Mouse (Mus musculus) brain, adult 10 weeks (tissue): ENCODE measurements around the gene Tmem128. TPM values are rescaled to one million over a fixed set of nuclear protein-coding genes. Genes with fewer than 3 reads are reported as not detected.

Experiments
- polyA plus RNA-seq: library from polyadenylated mRNA; stranded (reverse); fragments of 350-450 nt; fragmentation: Illumina TruSeq; extraction: RNeasy Lipid Tissue Mini Kit (QIAGEN cat#74804); gene quantifications from one replicate; pipeline ENCODE4 v1.2.3, GENCODE M21; 2015; ENCODE audit warnings: low read depth, low replicate concordance

Tmem128 gene
- polyA plus RNA-seq, result 52.5 TPM

GRCm38 (mm10) chr5:38260107-38260682 lies at the start of gene Tmem128:
Gene Tmem128 (plus strand): TSS chr5:38260185.

DNA sequence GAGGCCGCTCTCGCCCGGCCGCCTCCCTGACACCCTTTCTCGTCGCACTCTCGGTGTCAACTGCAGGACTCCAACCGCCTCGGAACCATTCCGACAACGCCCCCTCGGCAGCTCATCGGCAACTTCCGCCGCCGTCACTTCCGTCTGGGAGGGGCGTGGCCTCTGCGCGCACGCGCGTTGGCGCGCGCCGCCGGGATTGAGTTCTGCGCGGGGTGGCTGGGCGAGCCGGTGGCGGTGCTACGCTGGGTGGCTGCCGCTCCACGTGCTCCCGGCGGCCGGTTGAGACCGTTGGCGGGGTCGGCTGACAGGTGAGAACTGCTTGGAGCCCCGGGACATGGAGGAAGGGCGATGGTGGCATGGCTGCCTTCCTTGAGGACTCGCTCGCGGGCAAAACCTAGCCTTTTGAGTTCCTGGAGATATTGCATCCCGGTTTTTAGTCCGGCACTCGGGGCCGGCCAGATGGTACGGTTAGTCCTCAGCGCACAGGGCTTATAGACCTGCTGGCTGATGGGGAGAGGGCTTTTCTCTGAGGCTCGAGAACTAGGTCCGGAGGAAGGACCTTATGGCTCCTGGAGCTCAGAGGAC lies 39.6 kb upstream of the Tmem128 start, which contains the start of the genes Zbtb49 and Lyar:
TSS of gene Zbtb49 (minus strand) at position 130 of the 585 bp plus-strand sequence.
TSS of gene Lyar (plus strand) at position 143 of the 585 bp plus-strand sequence.

GRCm38 (mm10) chr5:38275771-38276170 lies 15.8 kb downstream of the Tmem128 start, which contains the start of gene Otop1:
Gene Otop1 (plus strand): TSS chr5:38275972.

Other genes starting within 250 kb of the Tmem128 start
- gene Stx18, start 221.4 kb upstream of the Tmem128 start, polyA plus RNA-seq, result 56.5 TPM
- 471 TPM for gene Nsg1, start 100.3 kb upstream of the Tmem128 start, polyA plus RNA-seq
- gene Zbtb49, start 39.7 kb upstream of the Tmem128 start, polyA plus RNA-seq, result 9.7 TPM
- 9.7 TPM for gene Lyar, start 39.7 kb upstream of the Tmem128 start, polyA plus RNA-seq
- gene Otop1, start 15.8 kb downstream of the Tmem128 start, polyA plus RNA-seq, result not detected
- gene Drd5, start 59.2 kb downstream of the Tmem128 start, polyA plus RNA-seq, result 2.9 TPM
- 1.9 TPM for gene Slc2a9, start 243.0 kb downstream of the Tmem128 start, polyA plus RNA-seq